Mouse (Mus musculus) gastrocnemius, adult 18-20 months (tissue): ENCODE data around the gene Gm11985. TPM values are rescaled to one million over a fixed set of nuclear protein-coding genes. Genes with fewer than 3 reads are reported as not detected.
"Not testable (repeated sequence)": the region's sequence is repeated elsewhere in the genome, so short reads cannot be mapped to it uniquely, and the experiment has no call there.

Source experiments
- DNase-seq: peaks from one replicate; pipeline ENCODE4 v3.0.0; 2021; ENCODE audit warnings: low spot score
- long read RNA-seq, 2 experiments: library from polyadenylated mRNA; stranded (forward); transcript quantifications; one replicate each; pipeline ENCODE4 v2.0.0; 2021
- total RNA-seq, 2 experiments: library from RNA; stranded (reverse); gene quantifications; 2 replicates each; pipeline ENCODE4 v1.2.3; 2021

Gene Gm11985
- not detected for total RNA-seq
- long read RNA-seq, experiment 1 = 0 reads
- long read RNA-seq, experiment 2 = 0 reads

- no peak for DNase-seq
Measured at GRCm38 (mm10) chr11:7188469-7188868, at the start of gene Gm11985. Gm11985 (minus strand) TSS chr11:7188569.

GRCm38 (mm10) chr11:7237712-7238111 is 49.3 kb upstream of the Gm11985 start:
- DNase-seq = no peak

GRCm38 (mm10) chr11:7236751-7237150 is 48.4 kb upstream of the Gm11985 start:
- no peak for DNase-seq

- DNase-seq = no peak
Measured at GRCm38 (mm10) chr11:7234981-7235609, 46.7 kb upstream of the Gm11985 start.

GRCm38 (mm10) chr11:7234436-7234835 is 46.1 kb upstream of the Gm11985 start:
- no peak for DNase-seq

- DNase-seq = no peak
Measured at GRCm38 (mm10) chr11:7233333-7233732, 45.0 kb upstream of the Gm11985 start.

- DNase-seq = no peak
Measured at GRCm38 (mm10) chr11:7231958-7232357, 43.6 kb upstream of the Gm11985 start.

- DNase-seq = no peak
Measured at GRCm38 (mm10) chr11:7230000-7230399, 41.6 kb upstream of the Gm11985 start.

- DNase-seq = no peak
Measured at GRCm38 (mm10) chr11:7228107-7228506, 39.7 kb upstream of the Gm11985 start.

GRCm38 (mm10) chr11:7226810-7227550 is 38.6 kb upstream of the Gm11985 start:
- DNase-seq = no peak

GRCm38 (mm10) chr11:7226200-7226599 is 37.8 kb upstream of the Gm11985 start:
- DNase-seq = no peak

GRCm38 (mm10) chr11:7221826-7222225 is 33.5 kb upstream of the Gm11985 start:
- not testable (repeated sequence) for DNase-seq

- peak; percentile 45 for DNase-seq
Measured at GRCm38 (mm10) chr11:7215703-7216102, 27.3 kb upstream of the Gm11985 start.

- peak; percentile 31 for DNase-seq
Measured at GRCm38 (mm10) chr11:7214761-7215160, 26.4 kb upstream of the Gm11985 start.

- DNase-seq = no peak
Measured at GRCm38 (mm10) chr11:7214342-7214660, 25.9 kb upstream of the Gm11985 start.

GRCm38 (mm10) chr11:7213501-7214341 is 25.4 kb upstream of the Gm11985 start, which contains the start of gene Igfbp3:
Igfbp3 (minus strand) TSS chr11:7213923.
- peak; percentile 10 for DNase-seq

- no peak for DNase-seq
Measured at GRCm38 (mm10) chr11:7213161-7213500, 24.8 kb upstream of the Gm11985 start.

- DNase-seq = no peak
Measured at GRCm38 (mm10) chr11:7212126-7212798, 23.9 kb upstream of the Gm11985 start.

- no peak for DNase-seq
Measured at GRCm38 (mm10) chr11:7211211-7211610, 22.8 kb upstream of the Gm11985 start.

- peak; percentile 65 for DNase-seq
Measured at GRCm38 (mm10) chr11:7210343-7210742, 22.0 kb upstream of the Gm11985 start.

- no peak for DNase-seq
Measured at GRCm38 (mm10) chr11:7203846-7204245, 15.5 kb upstream of the Gm11985 start.

GRCm38 (mm10) chr11:7202206-7202605 is 13.8 kb upstream of the Gm11985 start:
- no peak for DNase-seq
